Mouse (Mus musculus): ENCODE measurements around the gene Speer4d. TPM values are rescaled to one million over a fixed set of nuclear protein-coding genes. Genes with fewer than 3 reads are reported as not detected.
"Not testable (repeated sequence)": the region's sequence is repeated elsewhere in the genome, so short reads cannot be mapped to it uniquely, and the experiment has no call there.

Speer4d gene
- polyA plus RNA-seq (2012; rRNA removed): not detected in 2 replicates

DNA sequence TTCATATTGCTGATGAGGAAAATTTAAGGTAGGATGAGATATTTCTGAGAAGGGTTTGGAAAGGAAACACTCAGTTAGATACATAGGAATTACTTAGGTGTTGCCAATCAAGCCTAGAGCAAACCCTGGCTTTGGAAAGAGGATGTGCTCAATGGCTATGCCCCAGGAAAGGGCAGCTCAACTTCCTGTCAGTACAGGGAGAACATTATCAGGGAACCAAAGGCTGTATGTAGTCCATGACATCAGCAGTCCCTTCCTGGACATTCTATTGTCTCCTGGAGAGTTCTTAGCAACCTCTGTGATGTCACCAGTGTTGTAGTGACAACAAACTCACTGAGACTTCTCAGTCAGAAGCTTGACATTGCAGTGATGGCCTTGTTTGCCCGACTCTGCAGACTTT lies at the start of gene Speer4d:
Speer4d (plus strand) TSS at position 301 of the 400 bp plus-strand sequence.
- H3K27ac ChIP-seq (ENCODE audit: control insufficient read depth, insufficient read depth, low read length); H3K27me3 ChIP-seq (ENCODE audit: control insufficient read depth, insufficient read depth, low read length); H3K36me3 ChIP-seq (ENCODE audit: control insufficient read depth, insufficient read depth, low read length); H3K4me1 ChIP-seq (replicated peaks; ENCODE audit: control insufficient read depth, insufficient read depth, low read length); DNase-seq; H3K4me3 ChIP-seq (ENCODE audit: control insufficient read depth, insufficient read depth, low read length): not testable (repeated sequence)
- 74% methylated on average over 1 of the region's 1 CpGs for WGBS

GRCm38 (mm10) chr5:15573735-15574134 lies 45.1 kb upstream of the Speer4d start:
- DNase-seq; H3K27me3 ChIP-seq (ENCODE audit: control insufficient read depth, insufficient read depth, low read length); H3K27ac ChIP-seq (ENCODE audit: control insufficient read depth, insufficient read depth, low read length); H3K4me3 ChIP-seq (ENCODE audit: control insufficient read depth, insufficient read depth, low read length); H3K36me3 ChIP-seq (ENCODE audit: control insufficient read depth, insufficient read depth, low read length); H3K4me1 ChIP-seq (replicated peaks; ENCODE audit: control insufficient read depth, insufficient read depth, low read length): not testable (repeated sequence)

DNA sequence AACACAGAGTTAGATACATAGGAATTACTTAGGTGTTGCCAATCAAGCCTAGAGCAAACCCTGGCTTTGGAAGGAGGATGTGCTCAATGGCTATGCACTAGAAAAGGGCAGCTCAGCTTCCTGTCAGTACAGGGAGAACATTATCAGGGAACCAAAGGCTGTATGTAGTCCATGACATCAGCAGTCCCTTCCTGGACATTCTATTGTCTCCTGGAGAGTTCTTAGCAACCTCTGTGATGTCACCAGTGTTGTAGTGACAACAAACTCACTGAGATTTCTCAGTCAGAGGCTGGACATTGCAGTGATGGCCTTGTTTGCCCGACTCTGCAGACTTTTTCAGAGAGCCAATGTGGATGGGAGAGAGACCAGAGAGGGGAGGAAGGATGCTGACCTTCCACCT lies 41.8 kb upstream of the Speer4d start, which contains the start of gene Gm21083:
Gm21083 (plus strand) TSS at position 301 of the 400 bp plus-strand sequence.
- not testable (repeated sequence) for H3K36me3 ChIP-seq (ENCODE audit: control insufficient read depth, insufficient read depth, low read length); H3K27me3 ChIP-seq (ENCODE audit: control insufficient read depth, insufficient read depth, low read length); H3K27ac ChIP-seq (ENCODE audit: control insufficient read depth, insufficient read depth, low read length); H3K4me3 ChIP-seq (ENCODE audit: control insufficient read depth, insufficient read depth, low read length); H3K4me1 ChIP-seq (replicated peaks; ENCODE audit: control insufficient read depth, insufficient read depth, low read length); DNase-seq
- 43% methylated on average over 1 of the region's 1 CpGs for WGBS

GRCm38 (mm10) chr5:15586351-15586750 lies 32.5 kb upstream of the Speer4d start:
- not testable (repeated sequence) for H3K36me3 ChIP-seq (ENCODE audit: control insufficient read depth, insufficient read depth, low read length); DNase-seq; H3K27me3 ChIP-seq (ENCODE audit: control insufficient read depth, insufficient read depth, low read length); H3K27ac ChIP-seq (ENCODE audit: control insufficient read depth, insufficient read depth, low read length); H3K4me1 ChIP-seq (replicated peaks; ENCODE audit: control insufficient read depth, insufficient read depth, low read length); H3K4me3 ChIP-seq (ENCODE audit: control insufficient read depth, insufficient read depth, low read length)

DNA sequence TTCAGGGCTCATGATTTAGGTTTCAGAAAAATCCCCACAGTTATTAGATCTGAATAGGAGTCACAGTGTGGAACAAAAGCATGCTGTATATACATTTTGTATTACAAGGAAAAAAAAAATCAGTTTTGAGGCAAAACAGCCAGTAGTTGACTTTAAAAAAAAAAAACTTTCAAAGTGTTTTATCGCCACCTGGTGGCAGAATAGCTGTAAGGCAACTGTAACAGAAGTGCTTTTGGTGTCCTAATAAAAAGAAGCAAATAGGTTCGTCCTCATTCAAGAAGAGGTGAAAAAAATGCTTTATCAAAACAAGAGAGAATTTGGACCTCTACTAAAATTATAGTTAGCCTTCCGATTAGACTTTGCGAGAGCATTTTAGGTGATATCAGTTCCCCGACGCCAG lies 30.6 kb upstream of the Speer4d start:
- not testable (repeated sequence) for H3K4me1 ChIP-seq (replicated peaks; ENCODE audit: control insufficient read depth, insufficient read depth, low read length); H3K27ac ChIP-seq (ENCODE audit: control insufficient read depth, insufficient read depth, low read length); H3K36me3 ChIP-seq (ENCODE audit: control insufficient read depth, insufficient read depth, low read length); H3K4me3 ChIP-seq (ENCODE audit: control insufficient read depth, insufficient read depth, low read length); H3K27me3 ChIP-seq (ENCODE audit: control insufficient read depth, insufficient read depth, low read length); DNase-seq
- 31% methylated on average over 6 of the region's 6 CpGs for WGBS

GRCm38 (mm10) chr5:15590635-15591034 lies 28.2 kb upstream of the Speer4d start:
- DNase-seq; H3K4me1 ChIP-seq (replicated peaks; ENCODE audit: control insufficient read depth, insufficient read depth, low read length); H3K36me3 ChIP-seq (ENCODE audit: control insufficient read depth, insufficient read depth, low read length); H3K27me3 ChIP-seq (ENCODE audit: control insufficient read depth, insufficient read depth, low read length); H3K4me3 ChIP-seq (ENCODE audit: control insufficient read depth, insufficient read depth, low read length); H3K27ac ChIP-seq (ENCODE audit: control insufficient read depth, insufficient read depth, low read length): not testable (repeated sequence)
- 62% methylated on average over 5 of the region's 5 CpGs for WGBS

DNA sequence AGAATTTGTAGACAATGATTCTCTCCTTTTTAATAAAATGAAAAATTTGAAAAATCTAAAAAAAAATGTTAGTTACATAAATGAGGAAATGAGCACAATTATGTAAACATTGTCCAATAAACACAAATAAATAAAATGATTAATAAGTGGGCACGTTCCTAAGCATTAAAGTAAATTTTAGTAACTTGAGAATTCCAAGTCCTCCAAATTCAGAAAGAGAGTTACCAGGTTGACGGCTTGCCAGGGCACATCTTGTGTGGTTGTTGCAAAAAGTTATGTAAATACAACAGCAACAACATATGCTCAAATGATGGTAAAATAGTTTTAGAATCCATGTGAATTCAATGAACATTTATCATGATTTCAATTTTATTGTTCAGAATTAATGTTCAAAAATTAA lies 27.3 kb upstream of the Speer4d start:
- H3K27ac ChIP-seq (ENCODE audit: control insufficient read depth, insufficient read depth, low read length); H3K4me1 ChIP-seq (replicated peaks; ENCODE audit: control insufficient read depth, insufficient read depth, low read length); DNase-seq; H3K4me3 ChIP-seq (ENCODE audit: control insufficient read depth, insufficient read depth, low read length); H3K27me3 ChIP-seq (ENCODE audit: control insufficient read depth, insufficient read depth, low read length); H3K36me3 ChIP-seq (ENCODE audit: control insufficient read depth, insufficient read depth, low read length): not testable (repeated sequence)
- WGBS: 77% methylated on average over 2 of the region's 2 CpGs

- H3K4me1 ChIP-seq (replicated peaks; ENCODE audit: control insufficient read depth, insufficient read depth, low read length); DNase-seq; H3K27me3 ChIP-seq (ENCODE audit: control insufficient read depth, insufficient read depth, low read length); H3K27ac ChIP-seq (ENCODE audit: control insufficient read depth, insufficient read depth, low read length); H3K36me3 ChIP-seq (ENCODE audit: control insufficient read depth, insufficient read depth, low read length); H3K4me3 ChIP-seq (ENCODE audit: control insufficient read depth, insufficient read depth, low read length): not testable (repeated sequence)
These were observed 20.0 kb upstream of the Speer4d start for GRCm38 (mm10) chr5:15598831-15599230.

GRCm38 (mm10) chr5:15600342-15600741 lies 18.5 kb upstream of the Speer4d start:
- H3K4me1 ChIP-seq (replicated peaks; ENCODE audit: control insufficient read depth, insufficient read depth, low read length); H3K36me3 ChIP-seq (ENCODE audit: control insufficient read depth, insufficient read depth, low read length); H3K27ac ChIP-seq (ENCODE audit: control insufficient read depth, insufficient read depth, low read length); H3K4me3 ChIP-seq (ENCODE audit: control insufficient read depth, insufficient read depth, low read length); H3K27me3 ChIP-seq (ENCODE audit: control insufficient read depth, insufficient read depth, low read length); DNase-seq: not testable (repeated sequence)
- 38% methylated on average over 4 of the region's 4 CpGs for WGBS

GRCm38 (mm10) chr5:15601481-15601880 lies 17.4 kb upstream of the Speer4d start:
- WGBS: 64% methylated on average over 5 of the region's 5 CpGs
- H3K4me3 ChIP-seq (ENCODE audit: control insufficient read depth, insufficient read depth, low read length); H3K27ac ChIP-seq (ENCODE audit: control insufficient read depth, insufficient read depth, low read length); H3K4me1 ChIP-seq (replicated peaks; ENCODE audit: control insufficient read depth, insufficient read depth, low read length); DNase-seq; H3K27me3 ChIP-seq (ENCODE audit: control insufficient read depth, insufficient read depth, low read length); H3K36me3 ChIP-seq (ENCODE audit: control insufficient read depth, insufficient read depth, low read length): not testable (repeated sequence)

DNA sequence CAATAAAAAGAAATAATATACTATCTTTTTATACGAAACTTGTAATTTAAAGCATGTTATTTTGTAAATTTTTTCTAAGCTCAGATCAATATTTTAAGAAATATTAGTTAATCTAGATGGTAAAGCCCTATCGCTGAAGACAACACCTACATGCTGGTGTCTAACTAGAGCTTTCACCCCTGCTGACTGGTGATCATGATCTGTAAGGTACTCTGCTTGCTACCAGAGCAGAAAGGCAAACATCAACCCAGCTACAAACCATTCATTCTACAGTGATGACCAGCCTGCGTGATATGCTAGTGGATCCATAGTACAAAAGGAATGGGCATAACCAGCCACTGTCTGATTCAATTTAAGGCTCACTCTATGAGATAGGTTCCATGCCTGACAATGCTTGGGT lies 16.9 kb upstream of the Speer4d start:
- H3K27me3 ChIP-seq (ENCODE audit: control insufficient read depth, insufficient read depth, low read length); H3K27ac ChIP-seq (ENCODE audit: control insufficient read depth, insufficient read depth, low read length); H3K4me3 ChIP-seq (ENCODE audit: control insufficient read depth, insufficient read depth, low read length); H3K36me3 ChIP-seq (ENCODE audit: control insufficient read depth, insufficient read depth, low read length); H3K4me1 ChIP-seq (replicated peaks; ENCODE audit: control insufficient read depth, insufficient read depth, low read length); DNase-seq: not testable (repeated sequence)
- 83% methylated on average over 3 of the region's 3 CpGs for WGBS
